Mouse (Mus musculus): ENCODE results near the gene Btrc.

GRCm38 (mm10) chr19:45535929-45536328 lies 172.4 kb downstream of the Btrc start:
- TF ChIP-seq CTCF (IDR thresholded peaks at IDR 0.05; ENCODE audit: low read depth, low read length) = no peak
- TF ChIP-seq POLR2A (IDR thresholded peaks at IDR 0.05; ENCODE audit: borderline replicate concordance, low read depth, low read length) = no peak
